Mouse (Mus musculus) kidney, embryonic 16.5 days (tissue): ENCODE measurements around the gene Tcp1. TPM values are rescaled to one million over a fixed set of nuclear protein-coding genes. Genes with fewer than 3 reads are reported as not detected.
"Not testable (repeated sequence)": the region's sequence is repeated elsewhere in the genome, so short reads cannot be mapped to it uniquely, and the experiment has no call there.

Experiments used
- ATAC-seq: fragments of 200-750 bp; cut with Nextera tagmentation; 2 replicates; pipeline ENCODE4 v1.8.0; 2017; ENCODE audit warnings: moderate TSS enrichment; ENCODE audit not compliant: low FRiP score, low TSS enrichment
- H3K27ac ChIP-seq: fragments of 300-500 bp; sonication (generic); 2 replicates; pipeline ENCODE4 v1.5.1; 2014; ENCODE audit warnings: low read length
- H3K27me3 ChIP-seq: fragments of 300-500 bp; sonication (generic); 2 replicates; pipeline ENCODE4 v1.6.1; 2014; ENCODE audit warnings: low read length, control low read depth, mixed read lengths; ENCODE audit not compliant: insufficient read depth
- H3K36me3 ChIP-seq: fragments of 300-500 bp; sonication (generic); 2 replicates; pipeline ENCODE4 v1.6.1; 2014; ENCODE audit warnings: low read length, control low read depth, mixed read lengths; ENCODE audit not compliant: insufficient read depth
- H3K4me1 ChIP-seq: fragments of 300-500 bp; sonication (generic); 2 replicates; pipeline ENCODE4 v1.6.1; 2014; ENCODE audit warnings: low read length, control low read depth, mixed read lengths; ENCODE audit not compliant: insufficient read depth
- H3K4me2 ChIP-seq: fragments of 300-500 bp; sonication (generic); replicated peaks from 2 replicates; pipeline ENCODE4 v1.6.1; 2014; ENCODE audit warnings: low read depth, low read length
- H3K4me3 ChIP-seq: fragments of 300-500 bp; sonication (generic); 2 replicates; pipeline ENCODE4 v1.5.1; 2014; ENCODE audit warnings: mild to moderate bottlenecking, low read length
- H3K9ac ChIP-seq: fragments of 300-500 bp; sonication (generic); replicated peaks from 2 replicates; pipeline ENCODE4 v1.6.1; 2014; ENCODE audit warnings: low read length
- H3K9me3 ChIP-seq: fragments of 300-500 bp; sonication (generic); 2 replicates; pipeline ENCODE4 v1.6.1; 2016; ENCODE audit warnings: low read length, control low read depth
- WGBS: fragments of 180-500 bp; shearing (Covaris S2); extraction: QIAGEN DNeasy Blood & Tissue Kit; methylation state at CpG from one replicate; pipeline ENCODE4 v1.1.7; 2014; 5-methylcytosine and 5-hydroxymethylcytosine counted together
- polyA plus RNA-seq: library from polyadenylated mRNA; unstranded; fragments of >200 nt; fragmentation: Nextera tagmentation; extraction: Ambion mirVana; gene quantifications from 2 replicates; pipeline ENCODE4 v1.2.1, GENCODE M21; 2015

Gene Tcp1
- polyA plus RNA-seq, 1 experiment from 2014 or later, result 383 TPM

- no peak overlapping the region for H3K9ac ChIP-seq
- 87% methylated on average over 9 of the region's 9 CpGs for WGBS
- H3K27ac ChIP-seq, result no peak overlapping the region
- no peak overlapping the region for H3K4me2 ChIP-seq
- no peaks in the 10 kb centered on the region for H3K9me3 ChIP-seq
- peaks cover 13% of the 10 kb centered on the region; the same call in 1 of the 2 replicates for H3K36me3 ChIP-seq
- H3K4me3 ChIP-seq, result no peak overlapping the region
- ATAC-seq, result no peak
- H3K27me3 ChIP-seq, result no peaks in the 10 kb centered on the region
- H3K4me1 ChIP-seq, result no peaks in the 10 kb centered on the region
Measured at GRCm38 (mm10) chr17:12906436-12906835, 9.1 kb upstream of the Tcp1 start.

- no peak within 1 kb of the TSS for H3K4me2 ChIP-seq
- peaks cover 31% of the 10 kb centered on the region for H3K36me3 ChIP-seq
- 81% methylated on average over 35 of the region's 35 CpGs for WGBS
Measured at GRCm38 (mm10) chr17:12909361-12910280, 5.9 kb upstream of the Tcp1 start, which contains the start of gene Pnldc1. Pnldc1 (minus strand) TSS chr17:12910230.

GRCm38 (mm10) chr17:12910391-12910790 is 5.1 kb upstream of the Tcp1 start:
- 92% methylated on average over 8 of the region's 8 CpGs for WGBS
- Histone ChIP-seq H3K4me1 (peaks cover 6% of the 10 kb centered on the region; the same call in 1 of the 2 replicates), H3K36me3 (peaks cover 25% of the 10 kb centered on the region), H3K27me3 (no peaks in the 10 kb centered on the region), H3K4me2 (no peak overlapping the region), H3K9me3 (no peaks in the 10 kb centered on the region), H3K9ac (no peak overlapping the region), H3K27ac (no peak overlapping the region), H3K4me3 (no peak overlapping the region)
- no peak for ATAC-seq

More at GRCm38 (mm10) chr17:12909361-12910280, 5.9 kb upstream of the Tcp1 start, which contains the start of gene Pnldc1:
- no peaks in the 10 kb centered on the region for H3K9me3 ChIP-seq
- no peak within 1 kb of the TSS for H3K27ac ChIP-seq
- peaks cover under 1% of the 10 kb centered on the region; the same call in 1 of the 2 replicates for H3K4me1 ChIP-seq
- H3K9ac ChIP-seq, result no peak within 1 kb of the TSS
- no peak for ATAC-seq
- no peaks in the 10 kb centered on the region for H3K27me3 ChIP-seq
- no peak within 1 kb of the TSS for H3K4me3 ChIP-seq

GRCm38 (mm10) chr17:12915881-12916583 is 531 bp downstream of the Tcp1 start, which contains the start of gene Mrpl18:
Mrpl18 (minus strand) TSS chr17:12916345.
- WGBS, result under 1% methylated on average over 56 of the region's 56 CpGs
- no peaks in the 10 kb centered on the region for H3K27me3 ChIP-seq
- H3K36me3 ChIP-seq, result peaks cover 40% of the 10 kb centered on the region

GRCm38 (mm10) chr17:12916588-12917380 is 1.3 kb downstream of the Tcp1 start:
- peaks cover 13% of the 10 kb centered on the region for H3K4me1 ChIP-seq
- 0% methylated on average over 40 of the region's 40 CpGs for WGBS
- H3K36me3 ChIP-seq, result peaks cover 43% of the 10 kb centered on the region
- peak; percentile 65; the same call in 1 of the 2 replicates for ATAC-seq
- H3K27ac ChIP-seq, result peak overlapping the region; percentile 95
- H3K27me3 ChIP-seq, result no peaks in the 10 kb centered on the region
- H3K4me3 ChIP-seq, result peak overlapping the region; percentile 93
- peak overlapping the region; percentile 82 for H3K4me2 ChIP-seq
- H3K9ac ChIP-seq, result peak overlapping the region; percentile 99
- no peaks in the 10 kb centered on the region for H3K9me3 ChIP-seq

More at GRCm38 (mm10) chr17:12915881-12916583, 531 bp downstream of the Tcp1 start, which contains the start of gene Mrpl18:
- Histone ChIP-seq H3K9ac (peak within 1 kb of the TSS; percentile 99), H3K9me3 (no peaks in the 10 kb centered on the region), H3K27ac (peak within 1 kb of the TSS; percentile 95), H3K4me1 (peaks cover 13% of the 10 kb centered on the region), H3K4me2 (peak within 1 kb of the TSS; percentile 91), H3K4me3 (peak within 1 kb of the TSS; percentile 93)
- ATAC-seq, result peak; percentile 100

- no peak overlapping the region for H3K27ac ChIP-seq
- ATAC-seq, result no peak
- H3K27me3 ChIP-seq, result no peaks in the 10 kb centered on the region
- H3K4me1 ChIP-seq, result peaks cover 7% of the 10 kb centered on the region
- no peak overlapping the region for H3K9ac ChIP-seq
- H3K9me3 ChIP-seq, result no peaks in the 10 kb centered on the region
- H3K36me3 ChIP-seq, result peaks cover 64% of the 10 kb centered on the region
- WGBS, result 92% methylated on average over 1 of the region's 1 CpGs
- H3K4me3 ChIP-seq, result no peak overlapping the region
- no peak overlapping the region for H3K4me2 ChIP-seq
Measured at GRCm38 (mm10) chr17:12921073-12921472, 5.6 kb downstream of the Tcp1 start.

- WGBS, result 94% methylated on average over 3 of the region's 3 CpGs
- no peaks in the 10 kb centered on the region for H3K27me3 ChIP-seq
- H3K4me2 ChIP-seq, result no peak overlapping the region
- ATAC-seq, result no peak
- no peak overlapping the region for H3K27ac ChIP-seq
- no peak overlapping the region for H3K9ac ChIP-seq
- no peaks in the 10 kb centered on the region for H3K9me3 ChIP-seq
- H3K36me3 ChIP-seq, result peaks cover 58% of the 10 kb centered on the region
- H3K4me1 ChIP-seq, result no peaks in the 10 kb centered on the region
- H3K4me3 ChIP-seq, result no peak overlapping the region
Measured at GRCm38 (mm10) chr17:12925001-12925400, 9.5 kb downstream of the Tcp1 start.

- H3K36me3 ChIP-seq, result peaks cover 51% of the 10 kb centered on the region
- no peaks in the 10 kb centered on the region for H3K27me3 ChIP-seq
- WGBS, result 77% methylated on average over 8 of the region's 8 CpGs
- ATAC-seq, result no peak
- no peak overlapping the region for H3K9ac ChIP-seq
- H3K27ac ChIP-seq, result no peak overlapping the region
- no peak overlapping the region for H3K4me3 ChIP-seq
- no peak overlapping the region for H3K4me2 ChIP-seq
- no peaks in the 10 kb centered on the region for H3K9me3 ChIP-seq
- H3K4me1 ChIP-seq, result no peaks in the 10 kb centered on the region
Measured at GRCm38 (mm10) chr17:12925703-12926180, 10.2 kb downstream of the Tcp1 start.

- H3K27me3 ChIP-seq, H3K4me1 ChIP-seq, H3K4me3 ChIP-seq, H3K27ac ChIP-seq, H3K9me3 ChIP-seq, H3K4me2 ChIP-seq, H3K36me3 ChIP-seq, H3K9ac ChIP-seq: not testable (repeated sequence)
- 73% methylated on average over 5 of the region's 5 CpGs for WGBS
- 0 out of 2 replicates have a peak, but pooled peaks have one; percentile 29 for ATAC-seq
Measured at GRCm38 (mm10) chr17:12931576-12931975, 16.1 kb downstream of the Tcp1 start.
